Mouse (Mus musculus): ENCODE measurements at regions not wholly inside any gene's neighbourhood (a gene's known extent, or its start where the extent isn't known, plus 50 kb on each side); places are given as distances from the start of the nearest gene placed in this dataset.

DNA sequence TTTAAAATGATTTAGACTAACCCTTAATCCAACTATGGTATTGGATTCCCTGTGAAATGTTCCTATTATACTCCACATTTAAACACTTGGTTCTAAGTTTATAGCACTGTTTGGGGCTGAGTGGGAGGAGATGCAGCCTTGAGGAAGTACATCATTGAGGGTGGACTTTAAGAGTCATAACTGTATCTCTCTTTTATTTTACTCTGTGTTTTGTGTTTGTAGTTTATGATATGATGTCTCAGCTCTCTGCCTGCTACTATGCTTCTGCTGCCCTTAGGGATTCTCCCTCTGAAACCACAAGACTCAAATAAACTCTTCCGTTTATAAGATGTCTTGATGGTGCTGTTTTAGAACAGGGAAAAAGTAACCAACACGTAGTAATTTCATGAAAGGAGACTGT is 797.7 kb upstream of the Sel1l start:
- no peak for DNase-seq (ENCODE audit: low read depth, low spot score)

DNA sequence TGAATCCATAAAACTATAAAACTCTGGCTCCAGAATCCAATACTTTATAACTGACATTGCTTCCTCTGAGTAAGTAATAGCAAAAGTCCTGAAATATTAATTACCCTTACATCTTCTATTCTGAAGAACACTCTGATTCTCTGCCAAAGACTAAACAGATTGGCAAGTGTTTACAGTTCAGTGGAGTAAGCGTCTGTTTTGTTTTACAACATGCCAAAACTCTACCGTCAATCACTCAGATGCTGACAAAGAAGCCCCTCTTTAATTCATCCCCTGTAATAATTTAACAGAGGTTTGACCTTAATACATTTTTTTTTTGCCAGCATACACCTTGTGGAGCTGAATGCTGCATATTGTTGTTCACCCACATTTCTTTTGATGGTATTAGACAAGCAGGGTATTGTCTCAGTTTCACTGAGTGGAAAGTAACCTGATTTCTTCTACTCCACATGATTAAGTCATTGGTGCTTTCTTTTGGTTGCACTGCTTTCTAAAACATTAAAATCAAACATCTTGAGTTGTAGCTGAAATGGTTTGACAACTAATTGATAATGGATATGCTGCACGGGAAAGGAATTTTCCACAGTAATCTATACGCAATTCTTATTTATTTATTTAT is 796.2 kb upstream of the Sel1l start:
- no peak for DNase-seq (ENCODE audit: low read depth, low spot score)

GRCm38 (mm10) chr12:92619120-92619519 is 770.2 kb upstream of the Sel1l start:
- no peak for DNase-seq (ENCODE audit: low read depth, low spot score)

DNA sequence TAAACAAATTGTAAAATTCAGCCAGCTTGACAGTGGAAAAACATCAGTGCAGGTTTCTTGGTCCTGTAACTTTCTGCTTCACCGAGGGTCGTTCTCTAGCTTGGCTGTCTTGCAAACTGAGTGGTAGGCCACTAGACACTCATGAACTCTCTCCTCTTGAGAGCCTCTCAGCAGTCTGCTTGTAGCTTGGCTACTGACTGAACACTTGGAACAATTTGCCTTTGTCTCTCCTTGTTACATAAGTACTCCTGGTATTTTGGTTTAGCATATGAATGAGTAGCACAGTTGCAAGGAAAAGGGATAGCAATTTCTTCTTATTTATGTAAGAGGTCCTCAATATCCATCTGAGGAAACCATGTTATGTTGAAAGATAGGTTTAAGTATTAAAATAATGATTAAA is 769.6 kb upstream of the Sel1l start:
- no peak for DNase-seq (ENCODE audit: low read depth, low spot score)

- no peak for DNase-seq (ENCODE audit: low read depth, low spot score)
These were observed 752.7 kb upstream of the Sel1l start for GRCm38 (mm10) chr12:92601673-92602072.

DNA sequence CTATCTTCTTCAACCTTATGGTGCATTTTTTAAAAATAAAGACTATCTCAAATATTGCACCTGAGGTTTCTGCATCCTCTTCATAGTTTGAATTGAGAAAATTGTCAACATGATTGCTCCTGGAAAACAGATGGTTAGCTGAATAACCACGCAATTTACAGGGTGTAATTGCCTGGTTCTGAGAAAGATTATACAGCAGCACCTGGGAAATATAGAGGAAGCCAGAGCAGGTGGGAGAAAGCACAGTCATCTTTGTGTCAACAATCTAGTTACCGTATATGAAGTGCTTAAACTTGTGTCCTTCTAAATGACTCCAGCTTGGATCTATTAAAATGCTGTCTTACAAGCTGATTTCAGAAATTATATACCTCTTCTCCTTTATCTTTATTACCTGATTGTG is 740.8 kb upstream of the Sel1l start:
- no peak for DNase-seq (ENCODE audit: low read depth, low spot score)

- no peak for DNase-seq (ENCODE audit: low read depth, low spot score)
These were observed 740.3 kb upstream of the Sel1l start for GRCm38 (mm10) chr12:92589305-92589704.

DNA sequence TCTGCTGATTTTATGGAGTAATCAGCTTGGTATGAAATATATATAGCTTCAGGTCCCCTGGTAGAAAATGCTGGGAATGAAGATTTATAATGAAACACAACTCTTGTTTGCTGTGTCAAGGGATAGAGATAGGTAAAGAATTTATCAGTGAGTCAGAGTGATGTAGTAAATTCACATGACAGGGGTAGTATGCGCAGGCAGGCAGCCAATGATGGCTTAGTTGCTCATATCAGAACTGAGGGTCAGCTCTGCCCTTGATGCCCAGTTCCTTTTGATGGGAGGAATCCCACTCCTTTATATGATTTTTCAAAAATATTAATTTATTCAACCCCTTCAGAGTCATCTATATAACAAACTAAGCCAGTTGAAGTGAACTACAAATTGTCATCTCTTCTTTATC is 729.6 kb upstream of the Sel1l start:
- no peak for DNase-seq (ENCODE audit: low read depth, low spot score)
